Mouse (Mus musculus) neural tube, embryonic 11.5 days (tissue): ENCODE data around the gene Sostdc1. TPM values are rescaled to one million over a fixed set of nuclear protein-coding genes. Genes with fewer than 3 reads are reported as not detected.

ENCODE experiments used
- ATAC-seq: fragments of 200-750 bp; cut with Nextera tagmentation; 2 replicates; pipeline ENCODE4 v1.8.0; 2017; ENCODE audit warnings: moderate number of reproducible peaks, mild to moderate bottlenecking, moderate TSS enrichment, moderate library complexity; ENCODE audit not compliant: insufficient read depth, low FRiP score, low TSS enrichment
- DNase-seq: peaks from one replicate; pipeline ENCODE4 v3.0.0-alpha.2; 2015; ENCODE audit warnings: low spot score
- H3K27ac ChIP-seq: fragments of 300-500 bp; sonication (generic); 2 replicates; pipeline ENCODE4 v1.5.1; 2014; ENCODE audit warnings: low read depth, mild to moderate bottlenecking, low read length
- H3K27me3 ChIP-seq: fragments of 300-500 bp; sonication (generic); 2 replicates; pipeline ENCODE4 v1.6.1; 2014; ENCODE audit warnings: mild to moderate bottlenecking, low read length, mixed read lengths; ENCODE audit not compliant: control insufficient read depth, insufficient read depth
- H3K36me3 ChIP-seq: fragments of 300-500 bp; sonication (generic); 2 replicates; pipeline ENCODE4 v1.6.1; 2014; ENCODE audit warnings: mild to moderate bottlenecking, low read length, moderate library complexity, mixed read lengths; ENCODE audit not compliant: control insufficient read depth, insufficient read depth
- H3K4me1 ChIP-seq: fragments of 300-500 bp; sonication (generic); 2 replicates; pipeline ENCODE4 v1.6.1; 2014; ENCODE audit warnings: low read length, mixed read lengths; ENCODE audit not compliant: control insufficient read depth, insufficient read depth
- H3K4me2 ChIP-seq: fragments of 300-500 bp; sonication (generic); 2 replicates; pipeline ENCODE4 v1.6.1; 2014; ENCODE audit warnings: low read depth, mild to moderate bottlenecking, moderate library complexity
- H3K4me3 ChIP-seq: fragments of 300-500 bp; sonication (generic); 2 replicates; pipeline ENCODE4 v1.5.1; 2014; ENCODE audit warnings: low read depth, low read length
- H3K9ac ChIP-seq: fragments of 300-500 bp; sonication (generic); 2 replicates; pipeline ENCODE4 v1.6.1; 2014; ENCODE audit warnings: mild to moderate bottlenecking, low read length
- H3K9me3 ChIP-seq: fragments of 300-500 bp; sonication (generic); 2 replicates; pipeline ENCODE4 v1.6.1; 2016; ENCODE audit warnings: low read length; ENCODE audit not compliant: control insufficient read depth
- WGBS: fragments of 180-500 bp; shearing (Covaris S2); extraction: QIAGEN DNeasy Blood & Tissue Kit; methylation state at CpG from one replicate; pipeline ENCODE4 v1.1.7; 2014; 5-methylcytosine and 5-hydroxymethylcytosine counted together
- polyA plus RNA-seq: library from polyadenylated mRNA; unstranded; fragments of >200 nt; fragmentation: Nextera tagmentation; extraction: Ambion mirVana; gene quantifications from 2 replicates; pipeline ENCODE4 v1.2.1, GENCODE M21; 2014

The Sostdc1 gene
- polyA plus RNA-seq, 1 experiment from 2014 or later: 5.3 TPM

DNA sequence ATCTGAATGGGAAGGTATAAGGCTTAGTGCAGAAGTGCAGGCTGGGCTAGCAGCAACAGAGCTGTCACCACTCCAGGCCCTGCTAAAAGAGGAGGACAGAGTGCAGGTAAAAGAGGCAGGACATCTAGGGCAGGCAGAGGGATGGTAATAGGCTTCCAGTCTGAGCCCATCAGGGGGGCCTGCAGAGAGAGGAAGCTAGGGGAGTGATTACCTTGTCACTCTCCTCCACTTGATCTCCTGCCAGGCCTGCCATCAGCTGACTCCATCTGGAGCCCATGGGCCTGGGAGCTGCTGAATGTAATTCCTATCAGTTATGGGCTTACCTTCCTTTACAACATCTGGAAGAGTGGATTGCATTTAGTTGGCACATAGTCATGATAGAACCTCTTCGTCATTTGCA, 18.7 kb downstream of the Sostdc1 start:
- no peak for ATAC-seq
- H3K9me3 ChIP-seq: no peaks in the 10 kb centered on the region
- H3K27ac ChIP-seq: no peak overlapping the region
- no peaks in the 10 kb centered on the region for H3K27me3 ChIP-seq
- no peak for DNase-seq
- no peak overlapping the region for H3K9ac ChIP-seq
- 78% methylated on average over 1 of the region's 1 CpGs for whole genome bisulfite sequencing
- H3K36me3 ChIP-seq: no peaks in the 10 kb centered on the region
- no peak overlapping the region for H3K4me3 ChIP-seq
- no peak overlapping the region for H3K4me2 ChIP-seq
- no peaks in the 10 kb centered on the region for H3K4me1 ChIP-seq

DNA sequence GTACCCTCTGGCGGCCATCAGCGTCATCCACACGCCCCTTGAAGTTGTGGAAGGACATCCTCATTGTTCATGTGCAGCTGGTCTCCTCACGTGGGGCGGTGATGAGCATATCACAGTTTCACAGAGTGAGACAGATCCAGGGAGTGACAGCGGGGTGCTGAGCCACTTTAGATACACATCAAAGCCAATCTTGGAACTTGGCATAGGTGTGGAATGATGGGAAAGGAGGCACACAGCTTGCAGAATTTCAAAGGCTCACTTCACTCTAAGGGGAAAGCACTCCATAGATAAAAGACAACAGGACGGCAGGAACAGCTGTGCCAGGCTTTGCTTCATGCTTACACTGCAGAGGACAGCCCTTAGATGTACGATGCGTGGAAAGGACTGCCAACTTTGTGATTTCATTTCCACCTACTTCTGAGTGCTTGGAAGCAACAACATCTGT, 19.9 kb downstream of the Sostdc1 start:
- no peak overlapping the region for H3K27ac ChIP-seq
- no peaks in the 10 kb centered on the region for H3K36me3 ChIP-seq
- no peak overlapping the region for H3K4me3 ChIP-seq
- ATAC-seq (no peak), DNase-seq (no peak)
- no peaks in the 10 kb centered on the region for H3K4me1 ChIP-seq
- H3K9ac ChIP-seq: no peak overlapping the region
- 72% methylated on average over 9 of the region's 9 CpGs for WGBS
- H3K27me3 ChIP-seq: no peaks in the 10 kb centered on the region
- no peak overlapping the region for H3K4me2 ChIP-seq
- no peaks in the 10 kb centered on the region for H3K9me3 ChIP-seq

DNA sequence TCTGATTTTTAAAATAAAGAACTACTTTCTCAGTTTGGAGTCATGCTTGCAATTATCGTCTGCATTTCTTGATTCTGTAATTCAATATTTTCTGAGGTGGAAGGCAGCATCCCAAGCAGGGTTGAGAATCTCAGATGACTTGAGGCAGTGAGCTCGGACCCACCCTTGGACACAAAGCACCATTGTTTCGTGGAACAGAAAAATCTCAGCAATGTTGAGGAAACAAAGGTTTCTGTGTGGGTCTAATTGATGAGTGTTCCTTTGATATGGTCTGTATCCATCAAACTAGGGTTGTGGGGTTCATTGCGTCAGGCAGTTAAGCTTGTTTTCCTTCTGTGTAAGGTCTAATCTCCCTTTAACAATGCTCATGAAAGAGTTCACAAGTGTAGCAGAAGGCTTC, 30.2 kb downstream of the Sostdc1 start:
- no peak for ATAC-seq
- no peak for DNase-seq
- Histone ChIP-seq H3K9ac (no peak overlapping the region), H3K4me2 (no peak overlapping the region), H3K4me3 (no peak overlapping the region), H3K27ac (no peak overlapping the region), H3K9me3 (no peaks in the 10 kb centered on the region), H3K27me3 (no peaks in the 10 kb centered on the region), H3K36me3 (no peaks in the 10 kb centered on the region), H3K4me1 (no peaks in the 10 kb centered on the region)
- 53% methylated on average over 4 of the region's 4 CpGs for WGBS

DNA sequence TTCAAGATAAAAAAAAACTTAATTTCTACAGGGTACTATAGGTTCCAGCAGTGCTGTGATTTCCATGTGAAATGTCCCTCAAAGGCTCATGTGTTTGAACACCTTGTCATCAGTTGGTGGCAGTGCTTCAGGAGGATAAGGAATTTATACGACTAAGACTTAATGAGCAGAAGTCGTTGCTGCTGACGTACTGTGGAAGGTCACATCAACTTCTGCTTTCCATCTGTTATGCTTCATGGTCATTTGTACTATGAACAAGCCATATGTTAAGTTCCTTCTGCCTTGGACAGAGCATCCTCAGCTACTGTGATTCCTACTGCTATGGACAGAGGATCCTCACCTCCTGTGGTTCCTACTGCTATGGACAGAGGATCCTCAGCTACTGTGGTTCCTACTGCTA, 46.1 kb downstream of the Sostdc1 start:
- no peak overlapping the region for H3K4me2 ChIP-seq
- ATAC-seq: no peak
- DNase-seq: no peak
- H3K9ac ChIP-seq: no peak overlapping the region
- no peak overlapping the region for H3K27ac ChIP-seq
- H3K4me3 ChIP-seq: no peak overlapping the region
- H3K9me3 ChIP-seq: no peaks in the 10 kb centered on the region
- no peaks in the 10 kb centered on the region for H3K36me3 ChIP-seq
- no peaks in the 10 kb centered on the region for H3K4me1 ChIP-seq
- WGBS: 86% methylated on average over 3 of the region's 3 CpGs
- no peaks in the 10 kb centered on the region for H3K27me3 ChIP-seq

DNA sequence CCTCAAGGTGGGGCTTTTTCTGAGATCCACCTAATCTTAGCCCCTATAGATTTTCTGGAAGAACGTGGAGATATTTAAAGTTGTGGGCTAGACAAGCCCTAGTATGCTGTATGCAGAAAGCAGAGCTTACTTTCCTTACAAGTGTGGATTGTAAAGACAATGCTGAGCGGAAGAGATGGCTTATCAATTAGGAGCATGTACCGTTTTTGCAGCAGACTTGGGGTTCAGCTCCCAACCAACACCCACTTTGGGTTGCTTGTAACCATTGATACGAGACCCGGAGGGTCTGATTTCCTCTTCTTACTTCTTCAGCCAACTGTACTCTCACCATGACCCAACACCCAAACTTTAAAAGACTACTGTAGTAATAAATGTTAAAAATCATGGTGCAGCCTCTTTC, 46.8 kb downstream of the Sostdc1 start:
- Histone ChIP-seq H3K9me3 (no peaks in the 10 kb centered on the region), H3K4me1 (no peaks in the 10 kb centered on the region), H3K27me3 (no peaks in the 10 kb centered on the region), H3K9ac (no peak overlapping the region), H3K36me3 (no peaks in the 10 kb centered on the region), H3K27ac (no peak overlapping the region), H3K4me2 (no peak overlapping the region), H3K4me3 (no peak overlapping the region)
- ATAC-seq: no peak
- WGBS: 93% methylated on average over 5 of the region's 5 CpGs
- no peak for DNase-seq

DNA sequence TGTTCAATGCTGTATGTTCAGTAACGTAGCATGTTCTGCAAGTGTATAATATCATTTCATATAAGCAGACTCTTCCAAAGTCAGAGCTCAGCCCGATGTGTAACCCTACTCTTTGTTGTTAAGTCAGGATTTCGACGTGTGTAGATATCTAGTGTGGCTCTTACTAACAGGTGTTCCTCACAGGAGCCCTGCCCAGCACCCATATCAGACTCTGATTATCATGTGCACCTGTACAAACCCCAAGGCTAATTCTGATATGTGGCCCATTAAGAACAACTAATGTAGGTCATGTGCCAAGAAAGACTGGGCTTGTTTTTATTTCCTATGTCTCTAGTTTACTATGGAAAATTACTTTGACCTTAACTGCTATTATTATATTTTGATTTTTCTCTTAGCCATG, 50.1 kb downstream of the Sostdc1 start:
- no peak overlapping the region for H3K4me3 ChIP-seq
- H3K9ac ChIP-seq: no peak overlapping the region
- no peaks in the 10 kb centered on the region for H3K9me3 ChIP-seq
- no peaks in the 10 kb centered on the region for H3K4me1 ChIP-seq
- no peaks in the 10 kb centered on the region for H3K27me3 ChIP-seq
- H3K27ac ChIP-seq: no peak overlapping the region
- DNase-seq (no peak), ATAC-seq (no peak)
- WGBS: 89% methylated on average over 4 of the region's 4 CpGs
- no peak overlapping the region for H3K4me2 ChIP-seq
- no peaks in the 10 kb centered on the region for H3K36me3 ChIP-seq

Other genes with a start within 250 kb of the Sostdc1 start
- gene Ankmy2, start 157.0 kb upstream of the Sostdc1 start, polyA plus RNA-seq: 23.1 and 29.1 TPM in 2 replicates
- gene Bzw2, start 156.1 kb upstream of the Sostdc1 start, polyA plus RNA-seq: 291 and 303 TPM in 2 replicates
- not detected in 2 replicates for gene Lrrc72, start 60.7 kb upstream of the Sostdc1 start, polyA plus RNA-seq
- gene Ispd, start 67.3 kb downstream of the Sostdc1 start, polyA plus RNA-seq: 10.6 and 12.7 TPM in 2 replicates
- gene D630036H23Rik, start 68.0 kb downstream of the Sostdc1 start, polyA plus RNA-seq: 1.1 and 1.2 TPM in 2 replicates